Mouse (Mus musculus) heart, embryonic 12.5 days (tissue): ENCODE results near the gene Med24. TPM values are rescaled to one million over a fixed set of nuclear protein-coding genes. Genes with fewer than 3 reads are reported as not detected.
A peak's percentile ranks its signal among the peaks of the same experiment; 100 is the strongest.
"Not testable (repeated sequence)": the region's sequence is repeated elsewhere in the genome, so short reads cannot be mapped to it uniquely, and the experiment has no call there.

Experiments used
- ATAC-seq: fragments of 200-750 bp; cut with Nextera tagmentation; 2 replicates; pipeline ENCODE4 v1.8.0; 2017; ENCODE audit warnings: moderate TSS enrichment, moderate library complexity; ENCODE audit not compliant: insufficient number of reproducible peaks, low FRiP score
- H3K27ac ChIP-seq: fragments of 300-500 bp; sonication (generic); 2 replicates; pipeline ENCODE4 v1.5.1; 2016; ENCODE audit warnings: mild to moderate bottlenecking, moderate library complexity; ENCODE audit not compliant: poor library complexity, severe bottlenecking
- H3K27me3 ChIP-seq: fragments of 300-500 bp; sonication (generic); replicated peaks from 2 replicates; pipeline ENCODE4 v1.6.1; 2016; ENCODE audit warnings: mild to moderate bottlenecking, moderate library complexity
- H3K36me3 ChIP-seq: fragments of 300-500 bp; sonication (generic); 2 replicates; pipeline ENCODE4 v1.6.1; 2016; ENCODE audit warnings: mild to moderate bottlenecking, moderate library complexity
- H3K4me1 ChIP-seq: fragments of 300-500 bp; sonication (generic); replicated peaks from 2 replicates; pipeline ENCODE4 v1.6.1; 2016; ENCODE audit warnings: mild to moderate bottlenecking
- H3K4me2 ChIP-seq: fragments of 300-500 bp; sonication (generic); 2 replicates; pipeline ENCODE4 v1.6.1; 2016; ENCODE audit warnings: mild to moderate bottlenecking, moderate library complexity
- H3K4me3 ChIP-seq: fragments of 300-500 bp; sonication (generic); 2 replicates; pipeline ENCODE4 v1.5.1; 2016; ENCODE audit warnings: mild to moderate bottlenecking
- H3K9ac ChIP-seq: fragments of 300-500 bp; sonication (generic); 2 replicates; pipeline ENCODE4 v1.6.1; 2016; ENCODE audit warnings: mild to moderate bottlenecking, moderate library complexity
- H3K9me3 ChIP-seq: fragments of 300-500 bp; sonication (generic); replicated peaks from 2 replicates; pipeline ENCODE4 v1.6.1; 2016; ENCODE audit warnings: mild to moderate bottlenecking, moderate library complexity
- WGBS: fragments of 180-500 bp; shearing (Covaris S2); methylation state at CpG from one replicate; pipeline ENCODE4 v1.1.7; 2016; 5-methylcytosine and 5-hydroxymethylcytosine counted together
- polyA plus RNA-seq: library from polyadenylated mRNA; unstranded; fragments of >200 nt; fragmentation: Nextera tagmentation; extraction: Ambion mirVana; gene quantifications from 2 replicates; pipeline ENCODE4 v1.2.1, GENCODE M21; 2016

Med24 gene
- polyA plus RNA-seq, 1 experiment from 2014 or later = 45.9 TPM

GRCm38 (mm10) chr11:98743655-98744345, 14.6 kb upstream of the Med24 start:
- ATAC-seq = no peak
- Histone ChIP-seq H3K36me3 (no peaks in the 10 kb centered on the region), H3K9ac (peak overlapping the region; percentile 96), H3K4me3 (peak overlapping the region; percentile 87), H3K27ac (peak overlapping the region; percentile 92), H3K27me3 (no peaks in the 10 kb centered on the region), H3K4me1 (peaks cover 80% of the 10 kb centered on the region), H3K9me3 (no peaks in the 10 kb centered on the region), H3K4me2 (peak overlapping the region; percentile 80)
- WGBS = 4% methylated on average over 9 of the region's 9 CpGs

- H3K9ac ChIP-seq = peak overlapping the region; percentile 96
- 3% methylated on average over 21 of the region's 21 CpGs for WGBS
- peak; percentile 7 for ATAC-seq
- no peaks in the 10 kb centered on the region for H3K36me3 ChIP-seq
- peak overlapping the region; percentile 87 for H3K4me3 ChIP-seq
- peak overlapping the region; percentile 92 for H3K27ac ChIP-seq
- peak overlapping the region; percentile 80 for H3K4me2 ChIP-seq
- peaks cover 75% of the 10 kb centered on the region for H3K4me1 ChIP-seq
- no peaks in the 10 kb centered on the region for H3K27me3 ChIP-seq
- no peaks in the 10 kb centered on the region for H3K9me3 ChIP-seq
These were observed 13.4 kb upstream of the Med24 start for GRCm38 (mm10) chr11:98742397-98743291.

- Histone ChIP-seq H3K27ac (peak overlapping the region; percentile 92), H3K9ac (peak overlapping the region; percentile 96), H3K4me3 (peak overlapping the region; percentile 87), H3K27me3 (no peaks in the 10 kb centered on the region), H3K4me2 (peak overlapping the region; percentile 80), H3K9me3 (no peaks in the 10 kb centered on the region), H3K4me1 (peaks cover 66% of the 10 kb centered on the region), H3K36me3 (no peaks in the 10 kb centered on the region)
- ATAC-seq = peak; percentile 86
- under 1% methylated on average over 71 of the region's 86 CpGs for whole genome bisulfite sequencing
These were observed 12.6 kb upstream of the Med24 start for GRCm38 (mm10) chr11:98741622-98742396.

- Histone ChIP-seq H3K9ac (peak overlapping the region; percentile 96), H3K4me3 (peak overlapping the region; percentile 87), H3K36me3 (no peaks in the 10 kb centered on the region), H3K27ac (peak overlapping the region; percentile 92), H3K9me3 (no peaks in the 10 kb centered on the region), H3K4me1 (peaks cover 60% of the 10 kb centered on the region), H3K4me2 (peak overlapping the region; percentile 80), H3K27me3 (no peaks in the 10 kb centered on the region)
- WGBS = under 1% methylated on average over 17 of the region's 17 CpGs
- no peak for ATAC-seq
These were observed 11.9 kb upstream of the Med24 start for GRCm38 (mm10) chr11:98741051-98741620.

- Histone ChIP-seq H3K4me3 (peak within 1 kb of the TSS; percentile 87), H3K9ac (peak within 1 kb of the TSS; percentile 96), H3K36me3 (no peaks in the 10 kb centered on the region), H3K27me3 (no peaks in the 10 kb centered on the region), H3K4me1 (peaks cover 54% of the 10 kb centered on the region), H3K9me3 (no peaks in the 10 kb centered on the region), H3K27ac (peak within 1 kb of the TSS; percentile 92), H3K4me2 (peak within 1 kb of the TSS; percentile 80)
- WGBS = under 1% methylated on average over 22 of the region's 22 CpGs
- peak; percentile 75 for ATAC-seq
These were observed 11.3 kb upstream of the Med24 start, which contains the start of gene Thra for GRCm38 (mm10) chr11:98740393-98741050. Thra (plus strand) TSS chr11:98740638.

- 10% methylated on average over 8 of the region's 8 CpGs for WGBS
- H3K27ac ChIP-seq = peak overlapping the region; percentile 92
- ATAC-seq = no peak
These were observed 10.8 kb upstream of the Med24 start for GRCm38 (mm10) chr11:98740026-98740392.

GRCm38 (mm10) chr11:98738925-98739324, 9.7 kb upstream of the Med24 start:
- Histone ChIP-seq H3K4me3 (no peak overlapping the region), H3K9me3 (peaks cover 7% of the 10 kb centered on the region), H3K36me3 (no peaks in the 10 kb centered on the region), H3K27me3 (no peaks in the 10 kb centered on the region), H3K4me2 (no peak overlapping the region), H3K9ac (0 out of 2 replicates have a peak overlapping the region, but pooled peaks have one; percentile 0), H3K27ac (no peak overlapping the region), H3K4me1 (peaks cover 38% of the 10 kb centered on the region)
- no peak for ATAC-seq
- WGBS = 61% methylated on average over 9 of the region's 9 CpGs

More at GRCm38 (mm10) chr11:98740026-98740392, 10.8 kb upstream of the Med24 start:
- Histone ChIP-seq H3K4me1 (peaks cover 48% of the 10 kb centered on the region), H3K36me3 (no peaks in the 10 kb centered on the region), H3K9me3 (no peaks in the 10 kb centered on the region), H3K9ac (peak overlapping the region; percentile 96), H3K27me3 (no peaks in the 10 kb centered on the region), H3K4me3 (peak overlapping the region; percentile 87), H3K4me2 (peak overlapping the region; percentile 80)

- no peaks in the 10 kb centered on the region for H3K27me3 ChIP-seq
- 0 out of 2 replicates have a peak overlapping the region, but pooled peaks have one; percentile 0 for H3K9ac ChIP-seq
- H3K4me3 ChIP-seq = no peak overlapping the region
- ATAC-seq = no peak
- 46% methylated on average over 4 of the region's 4 CpGs for WGBS
- H3K27ac ChIP-seq = no peak overlapping the region
- H3K4me1 ChIP-seq = peaks cover 33% of the 10 kb centered on the region
- H3K4me2 ChIP-seq = no peak overlapping the region
- H3K9me3 ChIP-seq = peaks cover 7% of the 10 kb centered on the region
- no peaks in the 10 kb centered on the region for H3K36me3 ChIP-seq
These were observed 9.2 kb upstream of the Med24 start for GRCm38 (mm10) chr11:98738428-98738911.

GRCm38 (mm10) chr11:98737220-98737619, 8.0 kb upstream of the Med24 start:
- not testable (repeated sequence) for H3K4me2 ChIP-seq, H3K27ac ChIP-seq, H3K27me3 ChIP-seq, H3K36me3 ChIP-seq, H3K9me3 ChIP-seq, H3K4me3 ChIP-seq, H3K9ac ChIP-seq, ATAC-seq
- peaks cover 24% of the 10 kb centered on the region for H3K4me1 ChIP-seq
- 90% methylated on average over 2 of the region's 2 CpGs for WGBS

- ATAC-seq = no peak
- Histone ChIP-seq H3K36me3 (no peaks in the 10 kb centered on the region), H3K27ac (no peak overlapping the region)
These were observed 6.9 kb upstream of the Med24 start for GRCm38 (mm10) chr11:98736176-98736575.

More at GRCm38 (mm10) chr11:98736176-98736575, 6.9 kb upstream of the Med24 start:
- peaks cover 24% of the 10 kb centered on the region for H3K4me1 ChIP-seq
- H3K27me3 ChIP-seq = no peaks in the 10 kb centered on the region
- H3K9ac ChIP-seq = no peak overlapping the region
- WGBS = 90% methylated on average over 1 of the region's 1 CpGs
- no peak overlapping the region for H3K4me3 ChIP-seq
- peaks cover 7% of the 10 kb centered on the region for H3K9me3 ChIP-seq
- no peak overlapping the region for H3K4me2 ChIP-seq
